Mouse (Mus musculus) adrenal gland, adult (tissue): ENCODE results near the gene Fbxw7.

ENCODE experiments used
- DNase-seq, 2 experiments: peaks; one replicate each; pipeline ENCODE4 v3.0.0; 2022 to 2023; ENCODE audit warnings: low spot score in 1 of 2; ENCODE audit not compliant: inconsistent age in 2 of 2

The Fbxw7 gene

DNA sequence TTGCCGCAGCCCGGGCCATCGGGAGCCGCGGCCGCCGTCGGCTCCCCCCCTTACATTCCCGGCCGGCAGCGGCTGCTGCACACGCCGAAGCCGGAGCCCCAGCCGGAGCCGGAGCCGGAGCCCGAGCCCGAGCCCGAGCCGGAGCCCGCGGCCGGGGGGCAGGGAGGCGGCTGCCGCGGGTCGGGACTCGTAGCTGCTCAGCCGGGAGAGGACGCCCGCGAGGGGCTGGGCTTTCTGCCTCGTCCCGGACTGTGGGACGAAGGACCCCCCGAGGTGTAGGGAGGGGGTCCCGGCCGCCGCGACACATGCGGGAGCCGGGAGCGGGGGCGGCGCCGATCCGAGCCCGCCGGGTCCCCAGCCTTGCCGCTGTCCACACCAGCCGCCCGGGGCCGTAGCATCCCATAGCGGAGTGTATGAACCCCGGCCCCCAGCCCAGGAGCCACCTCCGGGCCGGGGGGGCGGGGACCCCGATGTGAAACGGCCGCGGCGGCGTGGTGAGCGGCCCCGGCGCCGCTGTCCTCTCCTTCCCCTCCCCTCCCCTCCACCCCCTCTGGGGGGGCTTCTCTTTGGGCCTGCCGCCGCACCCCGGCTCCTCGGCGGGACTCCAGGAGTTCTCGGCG, at the start of gene Fbxw7:
TSS of gene Fbxw7 (plus strand) at position 507 of the 620 bp plus-strand sequence.
- no peak for DNase-seq

DNA sequence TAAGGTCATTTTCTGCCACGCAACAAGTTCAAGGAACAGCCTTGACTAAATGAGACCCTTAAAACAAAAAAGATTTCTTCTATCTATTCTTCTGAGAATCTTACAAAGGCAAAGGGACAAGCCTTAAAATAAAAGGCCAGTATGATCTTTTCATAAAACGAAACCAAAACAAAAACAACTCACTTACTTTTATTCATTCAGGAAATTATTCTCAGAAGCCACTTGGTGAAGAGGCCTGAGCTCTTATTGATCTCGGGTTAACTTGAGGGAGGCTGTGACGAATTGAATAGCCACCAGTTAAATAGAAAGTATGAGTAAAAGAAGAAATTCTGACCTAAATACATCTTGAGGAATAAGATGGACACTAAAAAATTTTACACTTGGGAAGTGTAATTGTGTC, 46.1 kb upstream of the Fbxw7 start:
- DNase-seq = no peak

DNA sequence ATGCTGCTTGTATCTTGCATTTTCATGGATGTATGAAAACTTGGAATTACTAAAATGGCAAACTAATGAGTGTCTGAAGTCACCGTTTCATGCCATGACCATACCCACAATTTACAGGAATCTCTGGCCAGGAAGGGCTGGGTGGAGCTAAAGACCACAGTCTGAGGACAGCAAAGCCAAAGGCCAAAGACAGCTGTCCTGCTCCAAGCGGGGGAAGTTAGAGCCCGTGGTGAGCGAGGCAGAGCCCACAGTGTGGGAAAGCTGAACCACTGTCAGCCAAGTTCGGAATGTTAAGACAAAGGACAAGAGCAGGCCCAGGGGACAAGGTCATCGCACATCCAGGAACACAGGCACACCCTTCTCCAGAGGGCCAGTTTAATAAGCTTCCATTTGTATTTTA, 45.7 kb upstream of the Fbxw7 start:
- DNase-seq = no peak

DNA sequence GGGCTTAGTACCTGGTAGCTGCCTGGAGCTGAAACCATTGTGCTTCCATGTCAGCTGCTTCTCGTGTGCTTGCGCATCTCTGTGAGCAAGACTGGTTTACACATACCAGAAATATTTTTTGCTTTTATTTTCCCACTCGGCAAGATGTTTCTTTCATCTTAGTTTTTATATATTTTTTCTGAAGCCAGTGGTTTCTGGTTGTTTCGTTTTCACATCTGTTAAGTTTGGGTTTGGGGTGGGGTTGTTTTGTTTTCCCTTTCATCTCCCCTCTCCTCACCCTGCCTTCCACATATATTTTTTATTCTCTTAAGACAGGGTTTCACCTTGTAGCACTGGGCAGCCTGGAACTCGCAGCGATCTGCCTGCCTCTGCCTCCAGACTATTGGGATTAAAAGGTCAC, 44.5 kb upstream of the Fbxw7 start:
- DNase-seq = no peak

DNA sequence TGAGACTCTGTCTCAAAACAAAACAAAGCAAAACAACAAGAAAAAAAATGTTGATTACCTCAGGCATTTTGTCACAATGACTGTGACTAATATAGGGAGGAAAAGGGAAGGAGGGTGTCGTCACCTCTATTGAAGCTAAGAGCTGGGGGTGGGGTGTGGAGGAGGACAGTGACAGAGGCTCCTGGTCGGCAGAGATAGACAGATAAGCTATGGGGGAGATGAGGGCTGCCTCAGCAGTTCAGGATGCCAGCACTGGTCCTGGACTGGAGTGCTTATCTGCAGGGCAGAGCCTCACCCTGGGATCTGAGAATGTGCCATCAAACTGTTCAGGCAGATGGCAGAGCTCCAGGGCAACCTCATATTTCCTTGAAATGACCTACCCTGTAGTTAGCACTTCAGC, 43.1 kb upstream of the Fbxw7 start:
- DNase-seq = no peak

DNA sequence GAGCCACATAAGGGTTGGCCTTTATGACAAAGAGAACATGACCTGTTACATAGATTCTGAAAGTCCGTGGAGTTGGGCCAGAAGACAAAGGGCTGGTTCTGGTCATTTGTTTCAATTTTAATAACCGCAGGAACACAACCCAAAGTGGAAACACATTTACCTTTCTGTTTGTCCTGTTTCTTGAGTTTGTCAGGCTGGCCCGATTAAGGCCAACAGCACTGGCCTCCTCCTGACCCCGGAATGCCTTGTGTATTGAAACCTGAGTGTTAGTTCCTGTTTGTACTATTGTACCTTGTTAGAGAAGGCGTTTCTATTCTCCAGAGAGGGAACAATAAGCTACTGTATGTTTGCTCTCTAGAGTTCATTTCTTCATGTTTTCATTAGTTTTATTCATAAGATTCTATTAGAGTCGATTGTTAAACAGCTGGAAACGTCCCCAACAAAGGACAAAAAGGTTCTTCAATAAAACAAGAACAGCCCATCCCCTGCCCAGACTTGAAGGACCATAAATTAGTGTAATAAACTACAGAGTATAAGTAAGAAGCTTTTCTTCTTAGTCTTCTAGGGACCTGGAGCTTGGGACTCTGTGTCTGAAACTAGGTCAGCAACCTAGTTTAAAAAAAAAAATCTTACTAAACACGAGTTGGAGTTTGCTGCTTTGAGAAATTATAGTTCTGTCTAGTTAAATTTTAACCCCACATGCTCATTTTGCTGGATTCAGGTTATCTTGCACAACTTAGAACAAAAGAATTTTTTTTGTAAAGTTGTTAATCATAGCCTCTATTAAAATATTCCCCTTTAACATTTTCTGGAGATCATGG, 40.6 kb upstream of the Fbxw7 start:
- no peak for DNase-seq

DNA sequence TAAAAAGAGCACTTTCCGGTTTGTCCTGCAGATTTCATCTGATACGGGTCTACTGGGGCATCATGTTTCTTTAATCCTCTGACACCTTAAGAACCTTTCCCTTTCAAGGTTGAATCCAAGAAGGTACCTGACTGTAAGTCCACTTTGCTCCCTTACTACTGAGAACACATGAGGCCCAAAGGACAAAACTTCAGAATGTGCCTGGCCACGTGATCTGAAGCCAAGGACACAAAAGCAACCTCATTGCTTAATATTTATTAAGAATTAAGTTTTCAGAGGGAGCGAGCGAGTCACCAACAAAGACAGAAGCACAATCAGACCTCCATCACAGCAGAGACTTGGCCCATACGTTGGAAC, 40.0 kb upstream of the Fbxw7 start:
- peak in 1 of 2 experiments; percentile 41 for DNase-seq

DNA sequence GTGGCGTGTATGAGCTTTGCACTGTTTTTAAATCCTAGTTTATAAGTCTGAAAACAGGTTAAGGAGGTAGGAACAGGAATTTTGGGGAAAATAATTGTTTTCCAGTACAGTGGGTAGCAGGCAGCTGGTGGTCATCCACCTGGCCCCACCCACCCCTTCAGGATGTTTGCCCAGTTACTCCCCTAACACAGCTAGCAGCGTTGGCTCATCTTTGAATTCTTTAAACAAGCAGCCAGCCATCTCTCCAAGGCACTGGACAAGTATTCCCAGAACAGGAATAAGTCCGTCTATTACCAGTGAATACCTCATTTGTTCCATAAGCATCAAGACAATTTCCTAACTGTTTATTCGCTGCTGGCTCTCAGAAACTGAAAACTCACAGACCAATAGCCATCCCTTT, 39.5 kb upstream of the Fbxw7 start:
- no peak for DNase-seq

DNA sequence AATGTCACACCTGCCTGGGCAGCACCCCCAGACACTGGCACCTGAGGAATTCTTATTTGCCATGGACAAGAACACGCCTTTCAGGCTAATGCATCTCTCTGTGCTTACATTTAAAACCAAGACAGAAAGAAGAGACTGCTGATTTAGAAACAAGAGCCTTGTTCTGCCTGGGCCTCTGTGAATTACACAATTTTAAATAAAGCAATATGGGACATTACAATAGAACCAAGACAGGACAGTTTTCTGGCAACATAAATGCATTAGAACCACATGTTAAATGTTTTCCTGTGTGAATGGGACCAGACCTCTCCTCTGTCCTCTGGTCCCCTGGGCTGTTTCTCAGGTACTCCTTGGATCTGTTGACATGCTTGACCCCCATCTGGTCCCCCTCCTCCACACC, 39.0 kb upstream of the Fbxw7 start:
- no peak for DNase-seq

DNA sequence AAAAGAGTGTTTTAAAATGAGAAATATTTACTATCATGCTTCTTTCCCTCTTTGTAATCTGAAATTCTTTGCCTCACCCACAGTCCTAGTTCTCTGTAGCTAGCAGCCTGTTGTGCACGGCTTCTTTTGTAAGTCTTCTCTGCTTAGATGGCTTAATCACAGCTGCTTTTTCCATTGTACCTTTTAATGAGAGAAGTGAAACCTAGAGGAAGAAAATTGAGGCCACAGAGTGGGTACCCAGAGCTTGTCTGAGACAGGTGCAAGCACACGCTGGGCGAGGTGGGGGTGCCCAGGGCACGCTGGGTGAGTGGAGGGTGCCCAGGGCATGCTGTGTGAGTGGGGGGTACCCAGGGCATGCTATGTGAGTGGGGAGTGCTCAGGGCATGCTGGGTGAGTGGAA, 27.2 kb upstream of the Fbxw7 start:
- DNase-seq = no peak

DNA sequence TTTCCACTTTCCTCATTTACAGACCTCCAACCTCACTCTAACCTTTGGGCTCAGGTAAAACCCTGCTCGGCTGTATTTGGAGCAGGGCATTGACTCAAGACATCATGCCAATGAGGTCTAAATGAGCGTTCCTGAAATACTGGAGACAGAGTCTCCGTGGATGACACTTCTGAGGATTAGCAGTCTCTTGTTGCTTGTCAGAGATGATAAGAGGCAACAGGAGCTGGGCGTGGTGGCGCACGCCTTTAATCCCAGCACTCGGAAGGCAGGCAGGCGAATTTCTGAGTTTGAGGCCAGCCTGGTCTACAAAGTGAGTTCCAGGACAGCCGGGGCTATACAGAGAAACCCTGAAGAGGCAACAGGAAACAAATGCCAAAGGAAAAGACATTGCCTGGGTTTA, 11.0 kb upstream of the Fbxw7 start:
- DNase-seq = no peak

DNA sequence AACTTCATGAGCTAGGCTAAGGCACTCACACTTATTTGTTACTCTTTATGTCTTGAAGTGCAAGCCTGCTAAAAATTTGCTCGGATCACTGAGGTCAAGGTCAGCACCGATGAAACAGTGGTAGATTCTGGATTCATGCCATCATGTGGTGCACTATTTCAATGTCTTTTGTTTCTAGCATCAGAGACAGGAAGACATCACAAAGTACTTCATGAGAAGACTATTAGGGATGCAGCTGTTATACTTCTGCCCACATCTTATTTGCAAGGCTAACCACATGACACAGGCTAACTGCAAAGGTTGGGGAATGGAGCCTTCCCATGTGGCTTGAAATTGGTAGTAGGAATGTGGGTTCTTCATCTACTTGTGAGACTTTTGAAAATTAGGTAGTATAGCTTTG, 8.9 kb upstream of the Fbxw7 start:
- no peak for DNase-seq

DNA sequence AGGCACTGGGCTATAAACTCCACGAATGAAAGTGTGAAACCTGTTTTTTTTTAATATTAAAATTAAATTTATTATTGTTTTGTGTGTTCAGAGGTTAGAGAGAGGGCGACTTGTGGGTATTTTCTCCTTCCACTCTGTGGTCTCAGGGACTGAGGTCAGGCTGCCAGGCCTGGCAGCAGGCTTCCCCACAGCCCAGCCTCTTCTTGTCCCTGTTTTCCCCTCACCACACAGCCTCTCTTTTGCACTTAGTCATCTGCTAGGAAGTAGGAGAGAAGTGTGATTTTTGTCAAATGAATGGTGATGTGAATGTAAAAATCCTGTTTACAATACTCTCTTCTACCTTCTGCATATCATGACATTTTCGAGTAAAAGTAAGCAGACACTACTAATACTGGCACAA, 7.2 kb upstream of the Fbxw7 start:
- no peak for DNase-seq

DNA sequence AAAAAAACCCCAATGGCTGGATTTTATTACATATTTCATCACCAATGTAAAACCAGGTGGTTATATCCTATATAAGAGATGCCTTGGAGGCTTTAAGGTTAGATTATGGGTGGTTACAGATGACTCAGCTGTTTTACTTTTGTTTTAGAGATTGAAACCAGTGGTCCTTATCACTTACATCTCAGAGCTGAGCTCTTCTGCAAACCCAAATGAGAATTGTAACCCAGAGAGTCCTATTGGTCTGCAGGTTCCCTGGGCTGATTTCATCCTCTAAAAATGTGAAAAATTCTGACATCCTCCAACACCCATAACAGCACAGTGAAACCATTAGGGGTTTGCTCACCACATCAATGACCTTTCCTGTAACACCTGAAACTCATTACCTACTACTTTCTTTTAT, 6.2 kb upstream of the Fbxw7 start:
- DNase-seq = no peak

DNA sequence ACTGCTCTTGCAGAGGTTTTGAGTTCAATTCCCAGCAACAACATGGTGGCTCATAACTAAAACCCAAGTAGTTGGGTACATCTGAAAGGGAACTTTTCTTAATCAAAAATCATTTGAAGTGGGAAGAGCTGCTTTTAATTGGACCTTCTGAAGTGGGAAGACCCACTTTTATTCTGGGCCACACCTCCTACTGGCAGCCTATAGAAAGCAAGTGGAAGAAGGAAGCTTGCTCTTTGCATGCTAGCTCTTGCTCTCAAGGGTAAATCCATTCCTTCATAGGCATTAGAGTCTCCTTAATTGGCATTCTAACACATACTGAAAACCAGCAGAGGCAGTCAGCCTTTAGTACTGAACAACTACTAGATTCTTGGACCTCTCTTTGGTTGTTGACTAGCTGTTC, 4.3 kb upstream of the Fbxw7 start:
- no peak for DNase-seq

DNA sequence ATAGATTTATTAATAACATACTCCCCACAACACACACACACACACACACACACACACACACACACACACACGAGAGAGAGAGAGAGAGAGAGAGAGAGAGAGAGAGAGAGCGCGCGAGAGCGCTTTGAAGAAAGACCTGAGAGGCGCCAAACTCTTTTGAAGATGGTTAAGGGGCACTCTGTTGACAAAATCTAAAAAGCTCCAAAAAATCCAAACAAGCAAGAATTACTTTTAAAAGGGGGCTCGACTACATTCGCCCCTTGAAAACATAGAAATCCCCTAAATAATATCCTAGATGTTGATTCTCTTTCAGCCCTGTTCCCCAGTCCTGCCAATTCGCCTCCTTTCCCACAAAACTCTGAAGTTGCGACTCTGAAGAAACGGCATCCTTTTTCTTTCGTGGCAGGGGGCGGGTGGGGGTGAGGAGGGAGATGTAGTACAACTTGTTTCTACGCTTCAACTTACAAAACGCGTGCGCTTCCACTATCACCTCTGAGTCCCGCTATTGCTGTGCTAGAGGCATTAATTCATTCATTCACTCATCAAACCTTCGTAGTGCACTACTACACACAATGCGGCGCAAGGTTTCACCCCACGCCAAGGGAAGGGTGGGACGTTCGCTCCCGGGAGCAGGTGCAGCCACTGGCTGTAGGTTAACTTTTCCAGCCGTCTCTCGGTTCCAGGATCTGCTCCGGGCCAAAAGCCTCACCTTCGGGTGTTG, 1.5 kb upstream of the Fbxw7 start:
- DNase-seq = no peak

DNA sequence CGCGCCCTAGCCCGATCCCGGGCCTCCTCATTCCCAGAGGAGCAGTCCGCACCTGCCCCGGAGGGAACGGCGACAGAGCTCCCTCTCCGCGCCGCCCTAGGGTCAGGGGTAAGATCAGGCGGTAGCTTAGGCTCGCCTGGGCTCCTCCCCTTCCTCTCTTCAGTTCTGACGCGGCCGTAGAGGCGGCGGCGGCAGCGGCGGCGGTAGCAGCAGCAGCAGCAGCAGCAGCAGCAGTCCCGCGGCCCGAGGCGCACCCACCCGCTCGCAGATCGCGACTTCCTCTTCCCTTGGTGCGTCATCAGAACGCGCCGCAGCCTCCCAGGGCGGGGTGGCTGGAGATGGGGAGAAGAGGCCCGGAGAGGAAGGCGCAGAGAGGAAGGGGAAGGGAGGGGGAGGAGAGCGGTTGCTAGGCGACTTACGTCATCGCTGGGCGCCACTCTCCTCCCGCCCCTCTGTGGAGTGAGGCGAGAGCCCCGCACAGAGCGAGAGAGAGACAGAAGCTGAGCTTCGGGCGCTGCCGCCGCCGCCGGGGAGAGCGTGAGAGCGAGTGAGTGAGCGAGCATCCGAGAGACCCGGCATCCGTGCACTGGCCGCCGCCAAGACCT, 809 bp upstream of the Fbxw7 start:
- peak; percentile 100 for DNase-seq

DNA sequence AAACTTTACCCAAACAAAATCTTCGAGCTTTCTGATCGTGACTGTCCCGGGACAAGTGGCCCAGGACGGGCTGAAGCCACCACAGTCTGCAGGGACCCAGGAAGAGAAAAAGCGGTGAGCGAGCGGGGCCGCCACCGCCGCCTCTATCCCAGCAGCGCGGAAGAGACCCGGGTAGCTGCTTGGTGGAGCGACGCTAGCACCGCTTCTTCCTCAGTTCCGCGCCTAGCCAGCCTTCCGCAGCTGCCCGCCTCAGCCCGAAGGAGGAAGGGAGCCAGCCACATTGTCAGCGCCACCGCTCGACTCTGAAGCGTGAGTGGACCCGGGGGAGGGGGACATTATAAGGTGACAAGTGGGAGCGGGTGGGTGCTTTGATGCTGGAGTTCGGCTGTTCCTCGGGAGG, 393 bp downstream of the Fbxw7 start:
- DNase-seq = peak; percentile 46 to 77

DNA sequence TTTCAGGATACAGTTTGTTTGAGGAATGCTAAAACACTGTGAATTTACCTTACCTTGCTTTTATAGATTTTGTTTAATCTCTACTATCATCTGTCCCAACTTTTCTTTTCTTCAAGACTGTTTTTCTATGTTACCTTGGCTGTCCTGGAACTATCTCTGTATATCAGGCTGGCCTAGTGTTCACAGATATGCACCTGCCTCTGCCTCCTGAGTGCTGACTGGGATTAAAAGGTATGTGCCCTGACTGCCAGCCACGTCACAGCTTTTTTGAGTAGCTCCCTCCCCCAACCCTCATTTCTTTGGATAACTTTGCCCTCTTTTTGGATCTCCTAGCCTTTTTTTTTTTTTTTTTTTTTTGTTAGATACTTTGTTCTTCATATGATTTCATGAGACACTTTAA, 1.9 kb downstream of the Fbxw7 start:
- DNase-seq = no peak

DNA sequence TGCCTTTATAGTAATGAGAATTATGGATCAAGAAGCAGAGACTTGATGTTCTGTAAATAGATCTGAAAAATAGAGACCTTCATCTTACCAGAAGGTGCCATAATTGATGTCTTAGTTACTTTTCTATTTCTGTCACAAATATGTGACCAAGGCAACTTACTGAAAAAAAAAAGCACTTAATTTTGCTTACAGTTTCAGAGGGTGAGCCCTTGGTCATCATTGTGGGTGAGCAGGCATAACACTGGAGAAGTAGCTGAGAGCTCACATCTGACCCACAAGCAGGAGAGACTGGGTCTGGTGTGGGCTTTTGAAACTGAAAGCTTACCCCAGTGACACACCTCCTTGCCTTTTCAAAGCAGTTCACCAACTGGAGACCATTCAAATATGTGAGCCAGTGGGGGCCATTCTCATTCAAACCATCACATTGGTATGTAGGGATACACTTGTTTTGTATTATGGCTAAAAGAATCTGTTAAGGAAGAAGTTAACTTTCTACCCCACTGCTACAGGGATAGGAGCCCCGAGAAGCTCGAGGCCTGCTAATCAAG, 5.7 kb downstream of the Fbxw7 start:
- DNase-seq = no peak

DNA sequence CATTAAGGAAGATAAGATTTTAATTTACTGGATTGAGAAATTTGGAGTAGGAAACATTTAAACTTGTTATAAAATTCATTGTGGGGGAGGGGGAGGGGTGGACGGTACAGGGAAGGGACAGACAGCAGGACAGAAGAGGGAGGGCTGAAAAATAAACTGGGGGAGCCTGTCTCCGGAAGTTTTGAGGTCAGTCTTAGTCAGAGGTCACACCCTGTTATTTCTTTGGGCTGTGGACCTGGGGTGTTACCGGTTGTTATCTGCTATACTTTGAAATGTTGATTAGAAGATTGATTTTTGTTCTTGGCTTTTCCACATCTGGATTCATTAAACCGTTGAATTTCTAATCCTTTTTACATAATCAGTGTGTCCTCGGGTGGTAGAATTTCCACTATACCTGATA, 10.9 kb downstream of the Fbxw7 start:
- no peak for DNase-seq

DNA sequence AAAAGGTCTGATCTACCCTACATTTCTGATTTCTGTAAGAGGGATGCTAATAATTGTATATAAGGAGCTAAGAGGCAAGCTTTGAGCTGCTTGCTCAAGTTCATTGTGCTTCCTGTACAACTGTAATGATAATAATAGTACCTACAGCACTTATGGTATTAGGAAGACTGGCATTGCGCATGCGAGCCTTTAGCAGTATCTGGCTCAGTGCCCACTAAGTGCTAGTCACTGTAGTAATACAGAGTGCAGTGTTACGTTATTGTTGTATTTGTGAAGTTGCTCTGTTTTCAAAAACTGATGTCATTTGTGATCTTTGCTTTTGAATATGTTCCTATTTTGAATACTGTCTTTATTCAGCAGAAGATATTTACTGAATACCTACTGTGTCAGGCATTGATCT, 11.3 kb downstream of the Fbxw7 start:
- DNase-seq = peak in 1 of 2 experiments; percentile 38
